Comparison of ENCODE assay signal across 1 mouse cellular context in the genomic region with DNA sequence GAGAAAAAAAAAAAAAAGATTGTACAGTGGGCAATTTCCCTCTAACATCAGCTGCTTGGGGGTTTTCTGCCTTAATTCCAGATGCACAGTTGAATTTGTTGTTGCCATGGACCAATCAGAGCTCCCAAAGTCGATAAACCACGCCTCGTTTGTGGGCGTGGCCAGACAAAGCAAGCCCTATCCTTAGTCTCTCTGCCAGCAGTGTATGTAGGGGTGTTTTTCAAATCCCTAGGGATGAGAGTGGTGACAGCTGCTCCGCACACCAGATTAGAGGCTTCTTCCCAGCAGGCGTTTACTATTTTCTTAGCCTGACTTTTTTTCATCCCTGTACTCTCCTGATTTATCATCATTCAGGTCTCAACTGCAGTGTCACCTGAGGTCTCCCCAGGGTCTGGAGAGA.
TF ChIP-seq lines count a peak whose summit lies in the region.

No protein-coding gene starts in this region.

TF ChIP-seq in MEL, 35 proteins besides CTCF, POLR2A, EP300 and RAD21 (continued from another document):
- TF ChIP-seq ETS1 (IDR thresholded peaks at IDR 0.05; ENCODE audit: low read depth, low read length) (no peak), UBTF (IDR thresholded peaks at IDR 0.05; ENCODE audit: borderline replicate concordance, insufficient read depth, low read depth, low read length) (no peak), MYB (IDR thresholded peaks at IDR 0.05; ENCODE audit: low read depth, low read length) (no peak), TBP (IDR thresholded peaks at IDR 0.05; ENCODE audit: low read depth, low read length) (no peak), TCF12 (IDR thresholded peaks at IDR 0.05; ENCODE audit: low read depth, low read length) (no peak), MYC (IDR thresholded peaks at IDR 0.05; ENCODE audit: low read depth, low read length) (no peak), MEF2A (IDR thresholded peaks at IDR 0.05; ENCODE audit: extremely low read depth, insufficient replicate concordance, low read depth, low read length, poor library complexity, severe bottlenecking) (no peak), ZKSCAN1 (IDR thresholded peaks at IDR 0.05; ENCODE audit: low read depth, low read length) (no peak)
